Mouse (Mus musculus): ENCODE measurements at regions not wholly inside any gene's neighbourhood (a gene's known extent, or its start where the extent isn't known, plus 50 kb on each side); places are given as distances from the start of the nearest gene placed in this dataset.
A peak's percentile ranks its signal among the peaks of the same experiment; 100 is the strongest.

DNA sequence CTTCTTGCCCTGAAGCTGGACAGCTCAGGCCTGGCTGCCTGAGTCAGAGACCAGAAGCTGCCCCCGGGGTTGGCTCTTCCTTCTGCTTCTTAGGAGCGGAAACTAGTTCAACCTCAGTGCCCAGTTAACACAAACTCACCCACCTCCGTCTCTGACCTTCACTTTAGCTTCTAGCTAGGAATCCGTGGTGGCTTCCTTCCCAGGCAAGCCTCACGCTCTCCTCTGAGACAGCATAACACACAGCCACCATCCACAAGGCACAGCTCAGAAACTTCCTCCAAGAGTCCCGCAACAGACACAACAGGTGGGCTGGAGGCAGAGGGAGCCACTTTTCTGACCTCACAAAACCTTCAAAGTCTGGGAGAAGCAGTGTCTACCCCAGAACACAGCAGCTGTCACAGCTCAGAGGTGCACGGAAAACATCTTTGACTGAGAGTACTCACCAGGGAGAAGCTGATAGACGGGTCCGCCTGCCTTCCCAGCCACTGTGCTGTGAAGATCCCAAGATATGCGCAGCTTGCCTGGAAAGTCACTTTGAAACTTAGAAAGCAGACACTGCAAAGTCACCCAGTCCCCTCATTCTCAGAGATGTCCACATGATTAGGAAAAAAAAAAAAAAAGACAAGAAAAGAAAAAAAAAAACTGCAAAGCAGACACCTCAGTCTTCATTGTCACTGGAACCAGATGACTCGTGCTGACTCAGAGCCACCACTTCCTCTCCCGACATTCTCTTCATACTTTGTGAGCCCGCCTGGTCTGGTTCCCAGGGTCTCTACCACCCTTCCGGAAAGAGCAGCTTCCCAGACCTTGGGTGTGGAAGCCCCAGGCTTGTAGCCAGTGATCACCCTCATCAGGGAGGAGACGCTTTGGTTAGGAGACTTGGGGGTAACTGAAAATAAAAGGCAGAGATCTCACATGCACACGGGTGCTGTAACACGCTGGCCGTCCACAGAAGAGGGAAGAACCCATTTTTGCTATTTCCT is 162.1 kb upstream of the Spdye4c start:
- peak; percentile 57 for ATAC-seq (replicated peaks; ENCODE audit: poor library complexity)

DNA sequence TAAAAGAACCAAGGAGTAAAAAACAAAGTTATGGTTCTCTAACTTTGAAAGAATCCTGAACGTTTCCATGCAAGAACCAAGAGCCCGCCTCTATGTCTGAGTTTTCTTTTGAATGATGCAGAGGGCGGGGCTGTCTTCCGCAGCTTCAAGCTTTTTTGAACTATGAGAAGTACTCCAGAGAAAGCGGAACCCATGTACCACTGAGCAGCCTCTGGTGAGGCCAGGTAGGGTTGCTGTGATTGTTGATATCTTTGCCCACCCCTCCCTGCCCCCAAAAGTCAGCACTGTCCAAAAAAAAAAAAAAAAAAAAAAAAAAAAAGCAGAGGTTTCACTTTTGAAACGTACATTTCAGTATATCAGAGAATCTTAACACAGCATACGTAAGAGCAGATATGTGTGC is 161.2 kb upstream of the Spdye4c start:
- ATAC-seq (replicated peaks; ENCODE audit: poor library complexity): peak; percentile 35; the same call in 1 of the 2 replicates

DNA sequence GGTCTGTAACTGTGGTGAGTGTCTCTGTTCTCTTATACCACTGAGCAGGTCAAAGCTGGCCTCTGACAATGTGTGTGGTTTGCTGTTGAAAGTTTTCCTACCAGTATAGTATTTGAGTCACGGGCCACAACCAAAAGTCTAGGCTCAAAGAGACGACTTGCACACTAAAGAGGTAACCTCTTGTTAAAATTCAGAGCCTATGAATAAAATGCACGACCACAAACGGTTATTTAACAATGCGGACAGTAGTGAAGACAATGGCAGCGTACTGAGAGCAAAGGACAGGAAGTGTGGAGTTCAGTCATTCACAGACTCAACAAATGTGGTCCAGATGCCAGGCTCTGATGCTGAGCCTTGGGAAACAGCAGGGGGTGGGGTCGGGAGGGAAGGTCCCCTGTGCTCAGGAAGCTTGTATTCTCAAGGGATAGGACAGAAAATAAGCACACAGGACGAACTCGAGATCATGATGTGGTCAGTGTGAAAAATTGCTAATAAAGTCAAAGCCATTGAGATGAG is 160.2 kb upstream of the Spdye4c start:
- no peak for ATAC-seq (replicated peaks; ENCODE audit: poor library complexity)

DNA sequence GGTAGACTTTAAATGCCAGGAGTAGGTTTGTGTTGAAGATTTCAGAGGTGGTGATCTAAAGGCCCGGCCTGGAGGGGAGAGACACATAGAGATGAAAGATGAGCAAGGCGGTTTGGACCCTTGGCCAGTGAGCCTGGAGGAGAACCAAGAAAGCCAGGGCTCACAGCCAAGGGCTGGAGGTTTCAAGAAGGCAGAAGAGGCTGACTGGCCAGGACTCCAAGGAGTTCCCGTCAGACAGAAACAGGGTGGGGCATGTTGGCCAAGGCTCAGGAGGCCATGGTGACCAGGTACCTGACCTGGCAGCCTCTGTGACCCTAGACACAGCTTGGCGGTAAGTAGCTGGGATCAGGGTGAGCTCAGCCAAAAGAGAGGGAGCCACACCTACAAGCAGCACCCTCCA is 159.3 kb upstream of the Spdye4c start:
- ATAC-seq (replicated peaks; ENCODE audit: poor library complexity): no peak

DNA sequence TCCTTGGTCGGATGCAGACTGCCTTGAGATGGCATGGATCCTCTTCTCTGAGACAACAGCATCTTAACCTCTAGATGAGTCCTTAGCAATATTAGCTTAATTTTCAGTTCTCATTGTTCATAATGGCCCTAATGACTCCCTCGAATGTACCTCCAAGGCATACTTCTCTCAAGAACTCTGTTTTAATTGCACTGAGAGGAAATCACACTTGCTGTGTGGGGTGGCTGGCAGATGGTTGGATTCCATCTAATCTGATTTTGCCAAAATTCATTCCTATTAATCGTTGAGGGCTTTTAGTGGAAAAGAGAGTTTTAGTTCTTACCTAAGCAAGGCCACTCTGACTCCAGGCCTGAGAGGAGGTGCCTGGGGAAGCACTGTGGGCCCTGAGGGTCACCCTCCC is 158.3 kb upstream of the Spdye4c start:
- ATAC-seq (replicated peaks; ENCODE audit: poor library complexity): no peak

DNA sequence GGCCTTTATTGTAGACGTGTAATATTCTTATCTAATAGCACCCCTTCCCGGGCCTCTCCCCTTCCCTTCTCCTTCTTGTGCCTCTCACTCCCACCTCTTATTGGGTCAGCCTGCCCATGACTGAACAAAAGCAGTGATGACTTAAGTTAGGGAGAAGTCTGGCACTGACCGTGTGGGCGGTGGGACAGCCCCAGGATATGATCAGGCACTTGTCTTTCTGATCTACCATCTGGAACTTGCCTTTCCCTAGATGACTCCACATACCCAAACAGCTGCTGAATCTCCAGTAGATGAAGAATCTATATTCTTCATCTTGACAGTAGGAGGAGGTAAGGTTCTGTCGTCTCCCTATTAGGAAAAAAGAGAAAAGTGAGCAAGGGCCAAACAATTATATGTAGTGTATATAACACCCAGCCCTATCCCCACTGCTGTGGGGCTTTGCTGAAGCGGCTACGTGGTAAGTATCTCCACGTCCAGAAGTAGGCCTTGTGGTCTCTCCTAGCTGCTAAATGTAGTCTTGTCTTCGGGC is 157.4 kb upstream of the Spdye4c start:
- no peak for ATAC-seq (replicated peaks; ENCODE audit: poor library complexity)

DNA sequence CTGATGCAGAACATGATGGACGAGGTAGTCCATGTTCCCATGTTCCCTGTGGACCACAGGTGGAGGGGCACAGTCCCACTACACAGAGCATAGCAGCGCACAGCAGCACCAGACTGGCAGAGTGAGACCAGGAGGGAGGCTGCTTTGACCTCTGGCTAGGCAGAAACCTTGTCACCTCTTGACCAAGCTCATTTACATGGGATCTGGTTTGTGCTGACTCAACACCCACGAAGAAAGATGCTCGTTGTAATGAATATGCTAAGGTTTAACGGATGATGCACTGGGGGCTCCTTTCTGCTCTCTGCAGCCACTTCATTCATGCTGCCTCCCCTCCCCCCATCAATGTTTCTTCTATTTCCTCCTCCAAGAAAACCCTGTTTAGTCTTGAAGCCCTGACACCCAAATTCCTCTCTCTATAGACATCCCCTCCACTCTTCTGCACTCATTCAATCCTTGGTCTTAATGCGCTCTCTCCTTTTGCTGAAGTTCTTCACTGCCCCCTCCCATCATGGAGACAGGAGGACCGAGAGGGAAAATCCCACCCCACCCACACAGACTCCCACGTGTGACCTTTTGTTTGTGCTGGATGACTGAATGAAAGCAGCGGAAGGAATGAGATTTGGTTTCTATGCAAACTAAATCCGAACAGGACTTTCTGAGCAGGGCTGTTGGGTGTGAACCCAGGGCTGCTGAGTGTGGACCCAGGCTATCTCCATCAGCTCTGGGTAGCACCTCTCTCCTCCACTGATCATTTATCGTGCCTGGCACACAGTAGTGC is 156.6 kb upstream of the Spdye4c start:
- no peak for ATAC-seq (replicated peaks; ENCODE audit: poor library complexity)

DNA sequence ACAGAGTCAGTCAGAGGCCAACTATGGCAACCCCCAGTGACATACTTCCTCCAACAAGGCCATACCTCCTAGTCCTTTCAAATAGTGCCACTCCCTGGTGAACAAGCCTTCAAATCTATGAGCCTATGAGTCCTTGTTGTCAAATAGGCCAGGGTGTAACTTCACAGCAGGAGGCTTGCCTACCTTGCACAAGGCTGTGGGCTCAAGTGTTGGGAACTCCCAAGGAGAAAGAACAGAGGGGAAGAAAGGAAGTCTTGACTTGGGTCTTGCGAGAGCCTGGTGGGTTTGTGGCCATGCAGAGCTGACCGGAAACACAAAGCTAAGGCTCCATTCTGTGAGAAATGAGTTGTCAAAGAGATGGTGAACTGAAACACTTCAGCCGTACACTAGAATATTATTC is 154.6 kb upstream of the Spdye4c start:
- peak; percentile 54; the same call in 1 of the 2 replicates for ATAC-seq (replicated peaks; ENCODE audit: poor library complexity)

DNA sequence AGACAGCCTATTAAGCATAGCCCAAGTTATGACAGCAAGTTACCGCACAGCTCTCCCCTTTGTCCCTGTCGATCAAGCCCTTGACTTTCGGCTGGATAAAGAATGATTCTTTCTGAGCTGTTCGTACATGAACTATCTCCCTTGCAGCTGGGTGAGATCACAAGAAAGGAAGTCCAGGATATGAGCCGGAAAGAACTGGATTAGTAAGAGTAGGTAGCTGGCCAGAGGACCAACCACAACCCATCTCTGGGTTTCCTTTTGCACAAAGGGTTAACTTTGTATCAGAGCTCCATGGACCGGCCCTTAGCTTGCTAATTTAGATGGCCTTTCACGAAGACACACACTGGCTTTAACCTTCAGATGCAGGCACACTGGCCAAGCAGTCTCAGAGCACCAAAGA is 153.3 kb upstream of the Spdye4c start:
- ATAC-seq (replicated peaks; ENCODE audit: poor library complexity): no peak

DNA sequence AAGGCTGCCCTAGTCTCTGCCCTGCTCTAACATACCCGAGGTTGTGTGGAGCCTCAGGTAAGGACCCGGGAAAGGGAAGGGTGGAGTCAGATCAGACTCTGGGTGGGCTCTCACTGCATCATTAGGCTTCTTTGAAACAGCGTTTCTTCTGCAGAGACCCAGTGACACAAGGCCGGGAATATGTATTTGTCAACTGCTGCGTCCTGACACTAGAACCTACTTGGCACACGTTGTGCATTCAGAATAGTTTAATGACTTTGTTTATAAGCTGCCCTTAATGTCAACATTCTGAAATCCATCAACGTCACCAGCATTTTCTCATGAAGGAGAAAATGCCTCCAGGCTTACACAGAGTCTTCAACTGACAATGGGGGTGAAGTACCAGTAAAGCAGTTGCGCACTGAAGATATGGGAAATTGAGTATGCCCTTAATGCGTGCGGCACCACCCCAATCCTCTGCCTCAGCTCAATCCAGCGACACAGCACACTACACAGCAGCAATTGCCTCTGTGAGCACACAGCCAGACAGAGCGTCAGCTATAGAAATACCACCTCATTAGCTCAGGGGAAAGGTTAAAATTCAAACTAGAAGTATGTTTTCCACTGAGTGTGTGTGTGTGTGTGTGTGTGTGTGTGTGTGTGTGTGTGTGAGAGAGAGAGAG is 152.7 kb upstream of the Spdye4c start:
- no peak for ATAC-seq (replicated peaks; ENCODE audit: poor library complexity)

DNA sequence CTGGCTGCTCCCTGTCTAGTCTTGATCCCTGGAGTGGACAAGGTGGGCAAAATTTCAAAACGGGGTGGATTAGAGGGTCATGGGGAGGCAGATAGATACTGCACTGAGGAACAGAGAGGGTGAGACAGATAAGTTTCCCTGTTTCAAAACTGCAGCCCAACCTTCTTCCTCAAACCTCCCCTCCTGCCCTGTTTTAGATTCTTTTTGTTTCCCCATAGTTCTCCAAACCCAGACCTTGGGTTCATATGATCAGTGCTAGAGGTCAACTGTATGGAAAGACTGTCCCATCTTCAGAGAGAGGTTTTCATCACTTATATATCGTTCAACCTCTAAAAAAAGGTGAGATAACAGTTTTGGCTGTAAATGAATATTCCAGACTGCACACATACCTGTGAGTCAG is 152.1 kb upstream of the Spdye4c start:
- peak; percentile 39; the same call in 1 of the 2 replicates for ATAC-seq (replicated peaks; ENCODE audit: poor library complexity)

DNA sequence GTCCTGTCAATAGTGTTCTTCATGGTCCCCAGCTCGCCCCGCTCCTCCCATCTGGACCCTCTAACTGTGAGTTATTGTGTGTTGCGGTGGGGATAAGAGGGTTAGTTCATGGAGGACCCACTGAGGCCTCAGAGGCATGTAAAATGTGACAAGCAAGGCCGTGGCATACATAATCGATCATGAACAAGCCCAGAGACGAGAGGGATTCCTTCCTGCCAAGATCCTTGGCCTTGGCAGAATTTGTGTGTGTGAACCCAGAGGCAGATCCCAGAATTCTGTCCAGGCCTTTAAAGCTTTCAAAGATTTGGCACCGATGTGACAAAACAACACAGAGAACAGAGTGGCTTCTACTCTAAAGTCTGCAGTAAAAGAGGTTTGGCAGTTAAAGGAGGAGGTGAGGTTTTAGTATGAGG is 146.4 kb upstream of the Spdye4c start:
- ATAC-seq (replicated peaks; ENCODE audit: poor library complexity): no peak

DNA sequence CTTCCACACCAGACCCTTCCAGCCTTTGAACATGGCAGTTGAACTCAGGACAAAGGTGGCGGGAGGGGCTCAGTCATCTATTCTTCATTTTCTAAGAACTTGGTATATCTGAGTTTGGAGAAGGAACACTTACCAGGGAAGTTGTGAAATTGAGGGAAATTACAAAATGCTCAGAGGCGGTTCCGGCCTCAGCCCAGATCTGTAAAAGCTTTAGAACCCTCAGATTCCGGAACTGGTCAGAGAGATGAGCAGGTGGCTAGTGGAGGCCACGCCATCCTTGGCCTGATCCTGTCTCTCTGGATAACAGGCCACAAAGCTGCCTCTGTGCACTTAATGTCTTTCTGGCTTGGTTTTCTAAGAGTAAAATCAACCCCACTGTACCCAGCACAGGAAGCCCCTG is 145.6 kb upstream of the Spdye4c start:
- ATAC-seq (replicated peaks; ENCODE audit: poor library complexity): peak; percentile 76

DNA sequence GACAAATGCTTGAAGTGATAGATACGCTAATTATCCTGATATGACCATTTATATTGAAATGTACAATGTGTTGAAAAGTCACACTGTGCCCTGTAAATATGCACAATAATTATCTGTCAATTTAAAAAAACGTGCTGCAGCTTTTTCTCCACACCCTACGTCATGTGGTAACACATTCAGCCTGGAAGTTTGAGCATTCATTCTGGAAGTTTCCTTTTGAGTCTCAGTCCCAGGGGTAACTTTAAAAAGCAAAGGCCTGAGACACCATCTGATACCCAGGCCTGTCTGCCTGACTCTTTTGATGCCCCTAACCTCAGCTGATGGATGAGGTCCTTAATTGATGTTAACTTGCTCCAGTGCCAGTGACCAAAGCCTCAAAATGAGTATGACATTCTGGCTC is 141.7 kb upstream of the Spdye4c start:
- no peak for ATAC-seq (replicated peaks; ENCODE audit: poor library complexity)

DNA sequence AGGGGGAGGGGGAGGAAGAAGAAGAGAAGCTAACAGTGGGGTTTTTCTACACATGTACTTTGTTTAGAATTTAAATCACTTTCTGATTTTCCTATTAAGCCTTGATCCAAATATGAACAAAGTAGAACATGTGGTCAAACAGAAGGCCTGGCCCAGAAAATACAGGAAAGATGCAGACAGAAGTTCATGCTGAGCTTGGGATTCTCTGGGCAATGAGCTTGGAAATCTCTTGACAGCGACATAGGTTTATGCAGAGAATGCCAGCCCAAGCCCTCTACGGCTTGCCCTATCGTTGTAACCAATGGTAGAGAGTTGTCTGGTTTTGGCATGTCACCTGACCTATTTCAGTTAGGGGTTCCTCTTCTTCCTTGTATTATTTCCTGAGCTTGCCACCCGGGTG is 141.0 kb upstream of the Spdye4c start:
- no peak for ATAC-seq (replicated peaks; ENCODE audit: poor library complexity)

DNA sequence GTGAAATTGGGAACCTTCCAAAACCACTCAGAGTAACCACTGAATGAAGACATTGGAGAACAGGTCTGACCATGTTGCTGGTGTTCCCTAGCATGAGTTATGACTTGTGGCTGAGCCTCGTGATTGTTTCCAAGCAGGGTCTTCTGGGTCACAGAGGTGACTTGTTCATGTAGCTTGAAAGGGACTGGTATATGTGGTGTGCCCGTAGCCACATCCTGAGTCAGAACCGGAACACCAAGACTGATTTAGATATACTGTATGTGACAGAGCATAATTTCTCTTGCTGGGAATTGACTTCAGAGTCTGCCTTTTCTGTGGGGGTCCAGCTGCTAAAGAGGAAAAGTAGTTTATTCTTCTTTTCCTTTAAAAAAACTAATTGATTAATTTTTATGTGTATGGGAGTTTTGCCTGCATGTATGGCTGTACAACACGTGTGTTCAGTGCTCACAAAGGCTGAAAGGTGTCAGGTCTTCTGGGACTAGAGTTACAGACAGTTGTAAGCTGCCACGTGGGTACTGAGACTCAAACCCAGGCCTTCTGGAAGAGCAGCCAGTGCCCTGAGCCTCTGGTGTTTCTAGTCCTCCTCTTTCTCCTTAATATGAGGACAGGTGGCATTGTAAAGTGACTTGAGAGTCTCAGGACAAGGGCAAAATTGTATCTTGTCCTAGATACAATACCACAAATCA is 139.3 kb upstream of the Spdye4c start:
- peak; percentile 69 for ATAC-seq (replicated peaks; ENCODE audit: poor library complexity)

DNA sequence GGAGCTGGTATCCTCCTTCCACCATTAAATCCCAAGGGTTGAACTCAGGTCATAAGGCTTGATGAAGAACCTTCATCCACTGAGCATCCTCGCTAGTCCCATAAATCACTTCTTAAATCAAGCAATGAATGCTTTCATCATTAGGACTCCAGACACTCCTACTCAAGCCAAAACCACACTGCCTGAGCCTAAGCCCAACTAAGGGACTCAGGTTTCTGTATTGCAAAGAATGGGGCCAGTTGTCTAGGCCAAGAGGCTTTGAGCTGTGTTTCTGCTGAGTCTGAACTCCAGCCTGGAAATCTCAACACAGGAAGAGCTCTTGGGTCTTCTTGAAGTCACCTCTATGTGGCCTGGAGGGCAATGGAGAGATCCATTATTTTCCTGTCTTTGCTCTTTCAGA is 138.4 kb upstream of the Spdye4c start:
- no peak for ATAC-seq (replicated peaks; ENCODE audit: poor library complexity)

DNA sequence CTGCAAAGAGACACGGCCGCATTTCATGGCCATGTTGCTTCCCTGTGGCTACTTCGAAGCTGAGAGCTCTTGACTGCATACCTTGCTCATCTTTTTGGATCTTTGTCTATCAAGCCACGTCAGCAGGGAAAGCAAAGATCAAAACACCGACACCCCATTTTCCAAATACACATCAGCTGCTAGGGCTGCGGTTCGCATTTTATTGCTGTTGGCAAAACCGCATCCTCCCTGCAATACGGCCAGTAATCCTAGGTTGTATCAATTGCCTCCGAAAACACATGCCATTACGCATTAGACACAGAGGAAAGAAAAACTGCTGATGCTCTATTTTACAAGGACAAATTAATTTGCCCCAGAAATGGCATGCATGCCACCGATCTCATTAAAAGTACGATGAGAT is 136.5 kb upstream of the Spdye4c start:
- ATAC-seq (replicated peaks; ENCODE audit: poor library complexity): no peak

DNA sequence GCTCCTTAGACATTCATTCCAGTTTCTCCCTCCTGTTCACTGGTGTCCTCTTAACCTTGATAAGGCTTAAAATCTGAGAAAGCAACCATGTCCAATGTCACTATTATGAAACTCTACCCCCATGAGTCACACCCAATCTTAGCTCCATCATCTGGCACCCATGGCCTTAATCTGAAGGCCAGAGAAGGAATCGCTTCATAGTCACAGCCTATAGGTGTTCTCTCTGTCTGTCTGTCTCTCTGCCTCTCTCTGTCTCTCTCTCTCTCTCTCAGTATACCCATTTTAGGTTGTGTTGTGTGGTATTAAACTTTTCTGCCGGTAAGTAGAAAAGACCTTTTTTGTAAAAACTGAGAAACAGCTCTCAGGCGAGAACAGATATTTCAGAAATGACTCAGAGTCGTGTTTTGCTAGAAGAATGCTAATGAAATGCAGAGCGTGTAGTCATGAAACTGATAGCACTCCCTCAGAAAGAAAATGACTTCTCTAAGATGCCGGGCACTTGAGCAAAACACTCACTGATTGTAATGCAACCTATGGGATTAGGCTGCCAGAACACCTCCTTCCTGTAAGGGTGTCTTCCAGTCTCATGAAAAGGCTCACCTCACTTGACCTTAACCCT is 133.3 kb upstream of the Spdye4c start:
- no peak for ATAC-seq (replicated peaks; ENCODE audit: poor library complexity)

Measured in megakaryocyte progenitor cell, adult 5-6 weeks (primary cell).